Mouse (Mus musculus) ES-CJ7 (cell line): ENCODE measurements around the gene Cacnb2.

ENCODE experiments used
- DNase-seq: peaks from one replicate; pipeline ENCODE4 v3.0.0; 2011; ENCODE audit warnings: low read depth, low spot score

Cacnb2 gene

GRCm38 (mm10) chr2:14602788-14603187 lies at the start of gene Cacnb2:
Gene Cacnb2 (plus strand): TSS chr2:14603088.
- DNase-seq: no peak

GRCm38 (mm10) chr2:14568020-14568419 lies 34.9 kb upstream of the Cacnb2 start:
- DNase-seq: no peak

GRCm38 (mm10) chr2:14571300-14571699 lies 31.6 kb upstream of the Cacnb2 start:
- DNase-seq: no peak

GRCm38 (mm10) chr2:14589541-14589940 lies 13.3 kb upstream of the Cacnb2 start:
- no peak for DNase-seq

GRCm38 (mm10) chr2:14597909-14598563 lies 4.9 kb upstream of the Cacnb2 start:
- no peak for DNase-seq

- DNase-seq: peak; percentile 62
Measured at GRCm38 (mm10) chr2:14603784-14604781, 1.2 kb downstream of the Cacnb2 start.

GRCm38 (mm10) chr2:14604791-14605190 lies 1.9 kb downstream of the Cacnb2 start:
- DNase-seq: peak; percentile 24

- DNase-seq: no peak
Measured at GRCm38 (mm10) chr2:14605207-14605606, 2.3 kb downstream of the Cacnb2 start.

GRCm38 (mm10) chr2:14608606-14609005 lies 5.7 kb downstream of the Cacnb2 start:
- DNase-seq: peak; percentile 2

GRCm38 (mm10) chr2:14612705-14613104 lies 9.8 kb downstream of the Cacnb2 start:
- no peak for DNase-seq

GRCm38 (mm10) chr2:14616361-14616760 lies 13.5 kb downstream of the Cacnb2 start:
- no peak for DNase-seq

GRCm38 (mm10) chr2:14620120-14620853 lies 17.4 kb downstream of the Cacnb2 start:
- peak; percentile 7 for DNase-seq

- DNase-seq: no peak
Measured at GRCm38 (mm10) chr2:14620891-14621290, 18.0 kb downstream of the Cacnb2 start.

GRCm38 (mm10) chr2:14623820-14624219 lies 20.9 kb downstream of the Cacnb2 start:
- DNase-seq: no peak

GRCm38 (mm10) chr2:14629814-14630492 lies 27.1 kb downstream of the Cacnb2 start:
- no peak for DNase-seq

- DNase-seq: no peak
Measured at GRCm38 (mm10) chr2:14631590-14631989, 28.7 kb downstream of the Cacnb2 start.

GRCm38 (mm10) chr2:14633202-14633601 lies 30.3 kb downstream of the Cacnb2 start:
- DNase-seq: no peak

- DNase-seq: no peak
Measured at GRCm38 (mm10) chr2:14639266-14639665, 36.4 kb downstream of the Cacnb2 start.

- no peak for DNase-seq
Measured at GRCm38 (mm10) chr2:14639877-14640276, 37.0 kb downstream of the Cacnb2 start.

- DNase-seq: no peak
Measured at GRCm38 (mm10) chr2:14641040-14641439, 38.2 kb downstream of the Cacnb2 start.

- DNase-seq: no peak
Measured at GRCm38 (mm10) chr2:14651268-14651667, 48.4 kb downstream of the Cacnb2 start.
